Mouse (Mus musculus): ENCODE data around the gene Gm44973. TPM values are rescaled to one million over a fixed set of nuclear protein-coding genes. Genes with fewer than 3 reads are reported as not detected.

Gene Gm44973
- total RNA-seq, 2 experiments from 2014 or later, result not detected

- DNase-seq (ENCODE audit: low spot score in 2 of 2), result peak; percentile 93 to 98
Observed at GRCm38 (mm10) chr7:5080010-5080751, 64.9 kb downstream of the Gm44973 start, which contains the start of gene Epn1. Gene Epn1 (plus strand): TSS chr7:5080235.

- no peak for DNase-seq (ENCODE audit: low spot score in 2 of 2)
Observed at GRCm38 (mm10) chr7:5080815-5081214, 65.5 kb downstream of the Gm44973 start.

GRCm38 (mm10) chr7:5081241-5081640 lies 65.9 kb downstream of the Gm44973 start:
- DNase-seq (ENCODE audit: low spot score in 2 of 2), result no peak

GRCm38 (mm10) chr7:5081939-5082338 lies 66.6 kb downstream of the Gm44973 start:
- no peak for DNase-seq (ENCODE audit: low spot score in 2 of 2)

Other genes starting within 250 kb of the Gm44973 start
- not detected for gene Fam71e2, start 244.2 kb upstream of the Gm44973 start, total RNA-seq (2021)
- gene Il11, start 232.6 kb upstream of the Gm44973 start, total RNA-seq (2021), result under 1 TPM; 0.18 to 0.29 TPM
- not detected for gene Tmem190, start 232.6 kb upstream of the Gm44973 start, total RNA-seq (2021)
- gene Tmem238, start 225.8 kb upstream of the Gm44973 start, total RNA-seq (2021), result 1 to 10 TPM; 3.7 to 5.2 TPM
- 1,000 to 10,000 TPM; 1,080 to 1,143 TPM for gene Rpl28, start 222.6 kb upstream of the Gm44973 start, total RNA-seq (2021)
- 100 to 1,000 TPM; 122 to 140 TPM for gene Ube2s, start 202.9 kb upstream of the Gm44973 start, total RNA-seq (2021)
- under 1 TPM in 1 of 2 experiments, not detected in 1; 0.05 TPM for gene Shisa7, start 170.8 kb upstream of the Gm44973 start, total RNA-seq (2021)
- gene Isoc2b, start 145.2 kb upstream of the Gm44973 start, total RNA-seq (2021), result 1 to 10 TPM; 2.3 to 2.5 TPM
- 10 to 100 TPM; 10.7 to 11.7 TPM for gene Isoc2a, start 138.3 kb upstream of the Gm44973 start, total RNA-seq (2021)
- not detected for gene Gm36210, start 109.0 kb upstream of the Gm44973 start, total RNA-seq (2021)
- 10 to 100 TPM; 14.0 to 14.6 TPM for gene Zfp628, start 100.3 kb upstream of the Gm44973 start, total RNA-seq (2021)
- gene Nat14, start 93.5 kb upstream of the Gm44973 start, total RNA-seq (2021), result 1 to 10 TPM; 4.6 to 5.2 TPM
- 10 to 100 TPM; 67.3 to 73.3 TPM for gene Ssc5d, start 89.7 kb upstream of the Gm44973 start, total RNA-seq (2021)
- 10 to 100 TPM; 13.0 to 15.9 TPM for gene Sbk2, start 51.1 kb upstream of the Gm44973 start, total RNA-seq (2021)
- gene Sbk3, start 44.3 kb upstream of the Gm44973 start, total RNA-seq (2021), result under 1 TPM in 1 of 2 experiments, not detected in 1; 0.13 TPM
- 10 to 100 TPM; 17.9 to 22.2 TPM for gene Zfp579, start 19.3 kb upstream of the Gm44973 start, total RNA-seq (2021)
- 1 to 10 TPM; 9.0 to 9.6 TPM for gene Zfp524, start 1.1 kb upstream of the Gm44973 start, total RNA-seq (2021)
- gene Fiz1, start 799 bp upstream of the Gm44973 start, total RNA-seq (2021), result 10 to 100 TPM; 25.5 to 28.9 TPM
- gene Zfp865, start 4.9 kb downstream of the Gm44973 start, total RNA-seq (2021), result 10 to 100 TPM; 24.5 to 27.4 TPM
- under 1 TPM; 0.80 to 0.91 TPM for gene Ccdc106, start 5.1 kb downstream of the Gm44973 start, total RNA-seq (2021)
- gene 4632433K11Rik, start 18.6 kb downstream of the Gm44973 start, total RNA-seq (2021), result not detected
- 1 to 10 TPM; 5.8 to 6.6 TPM for gene Zfp784, start 22.9 kb downstream of the Gm44973 start, total RNA-seq (2021)
- 10 to 100 TPM; 10.1 to 11.6 TPM for gene Zfp580, start 36.0 kb downstream of the Gm44973 start, total RNA-seq (2021)
- gene U2af2, start 46.6 kb downstream of the Gm44973 start, total RNA-seq (2021), result 100 to 1,000 TPM; 117 to 127 TPM
- gene Epn1, start 64.7 kb downstream of the Gm44973 start, total RNA-seq (2021), result 100 to 1,000 TPM; 112 to 117 TPM
- not detected for gene Rfpl4, start 101.5 kb downstream of the Gm44973 start, total RNA-seq (2021)
- gene Rasl2-9, start 110.5 kb downstream of the Gm44973 start, total RNA-seq (2021), result 1 to 10 TPM in 1 of 2 experiments, under 1 TPM in 1; 0.54 to 1.8 TPM
- gene Vmn1r55, start 134.2 kb downstream of the Gm44973 start, total RNA-seq (2021), result not detected
- not detected for gene Vmn1r56, start 181.3 kb downstream of the Gm44973 start, total RNA-seq (2021)
- not detected for gene Vmn1r57, start 203.0 kb downstream of the Gm44973 start, total RNA-seq (2021)

All from gastrocnemius, postnatal 4 days (tissue).